Mouse (Mus musculus): ENCODE measurements around the gene Rell1.

DNA sequence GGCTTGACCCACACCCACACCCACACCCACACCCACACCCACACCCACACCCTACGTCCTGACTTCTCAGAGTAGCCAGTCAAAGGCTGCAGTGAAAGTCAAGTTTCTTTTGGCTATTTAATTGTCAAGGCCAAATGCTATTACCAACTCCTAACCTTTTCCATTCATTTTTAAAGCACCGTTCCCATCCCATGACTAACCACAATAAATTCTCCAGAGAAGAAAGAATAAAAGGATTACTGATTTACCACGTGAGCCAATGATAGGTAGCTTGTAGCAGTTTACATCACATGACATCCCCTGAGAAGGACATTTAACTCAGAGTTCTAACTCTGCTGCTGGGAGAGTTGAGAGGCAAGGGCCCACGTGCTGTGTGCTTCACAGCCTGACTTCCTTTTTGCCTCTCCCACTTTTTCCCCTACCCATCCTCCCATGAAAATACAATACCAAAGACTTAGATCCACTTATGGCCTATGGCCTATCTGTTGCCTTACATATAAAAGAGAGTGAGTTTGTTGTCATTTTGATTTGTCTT lies 37.8 kb downstream of the Rell1 start:
- no peak for TF ChIP-seq CTCF (IDR thresholded peaks at IDR 0.05; ENCODE audit: borderline replicate concordance, insufficient read depth, low read length)
- no peak for TF ChIP-seq POLR2A (IDR thresholded peaks at IDR 0.05; ENCODE audit: low read depth, low read length)

Data from embryonic fibroblast, embryonic 13.5 days (primary cell).